Mouse (Mus musculus) small intestine, adult 2 months (tissue): ENCODE data around the gene Axin2.

Source experiments
- CTCF ChIP-seq: fragments of 200-500 bp; IDR thresholded peaks from 2 replicates; pipeline ENCODE4 v1.5.1; 2012; ENCODE audit warnings: low read depth, mild to moderate bottlenecking, control low read depth, inconsistent platforms, low read length, moderate library complexity, mixed read lengths; ENCODE audit not compliant: insufficient replicate concordance, insufficient read length; ENCODE audit errors: extremely low read depth
- POLR2A ChIP-seq: fragments of 200-500 bp; IDR thresholded peaks from 2 replicates; pipeline ENCODE4 v1.6.1; 2012; ENCODE audit warnings: low read depth, mild to moderate bottlenecking, control low read depth, inconsistent platforms, low read length, moderate library complexity

GRCm38 (mm10) chr11:108980530-108980929, 60.4 kb downstream of the Axin2 start:
- TF ChIP-seq CTCF: no peak
- TF ChIP-seq POLR2A: no peak
